12 mouse cellular contexts compared by ENCODE assay signal in the genomic region with DNA sequence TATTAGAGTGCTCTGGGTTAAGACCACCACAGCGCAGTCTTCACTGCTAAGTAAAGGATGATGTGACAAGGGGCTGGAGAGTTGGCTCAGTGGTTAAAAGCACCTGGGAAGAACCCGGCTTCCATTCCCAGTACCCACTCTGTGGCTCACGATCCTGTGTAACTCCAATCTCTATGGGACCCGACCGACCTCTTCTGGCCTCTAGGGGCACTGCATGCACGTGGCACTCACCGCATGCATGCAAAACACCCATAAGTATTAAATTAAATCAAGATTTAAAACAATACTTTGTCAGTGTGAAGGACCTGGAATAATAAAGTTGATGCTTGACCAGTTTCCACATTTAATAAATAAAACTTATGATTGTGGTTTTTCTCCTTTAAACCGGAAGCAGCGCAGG.
DNase-seq lines count a peak whose midpoint lies in the region; ATAC-seq and TF ChIP-seq lines count a peak whose summit lies in the region.
"Had no signal": no experiment of that assay in that cellular context is flagged by ENCODE, and none has a peak within 500 bp of the region (broad histone marks: within the 10 kb centered on the region; RNA-seq: fewer than 3 reads in every experiment).

No protein-coding gene starts in this region.

- WGBS in kidney, postnatal 0 days = 70% methylated on average over 9 of the region's 9 CpGs
- 63% methylated on average over 9 of the region's 9 CpGs for WGBS in thymus, adult 2 months
- 59% methylated on average over 9 of the region's 9 CpGs for WGBS in bone marrow, adult 2 months

- H3K9me3 ChIP-seq in kidney, postnatal 0 days (replicated peaks; ENCODE audit: low read length) = no peaks in the 10 kb centered on the region
- H3K9me3 ChIP-seq: embryonic facial prominence, embryonic 10.5 days; heart, embryonic 13.5 days had no signal

- no peak for DNase-seq in kidney, postnatal 0 days (ENCODE audit: low spot score)
- DNase-seq in kidney, postnatal 10 days = no peak
- DNase-seq in thymus, adult 2 months = peak; percentile 17
- no peak for DNase-seq in thymus, postnatal 0 days (ENCODE audit: low spot score)
- DNase-seq in urinary bladder, postnatal 10 days (ENCODE audit: low spot score) = no peak
- DNase-seq: layer of hippocampus, adult 9-11 months had no signal

- peaks cover 3% of the 10 kb centered on the region for H3K4me1 ChIP-seq in kidney, postnatal 0 days (replicated peaks; ENCODE audit: insufficient read depth, low read length)
- H3K4me1 ChIP-seq in thymus, adult 2 months (replicated peaks; ENCODE audit: control insufficient read depth, insufficient read depth, low read length) = peaks cover 2% of the 10 kb centered on the region; the same call in 1 of the 2 replicates
- no peaks in the 10 kb centered on the region; the same call in 1 of the 2 replicates for H3K4me1 ChIP-seq in bone marrow, adult 2 months (ENCODE audit: control insufficient read depth, insufficient read depth, low read length)

- H3K9ac ChIP-seq in kidney, postnatal 0 days (ENCODE audit: low read depth, low read length) = no peak overlapping the region
- H3K9ac ChIP-seq: heart, embryonic 13.5 days had no signal

- no peak for ATAC-seq in kidney, postnatal 0 days (replicated peaks; ENCODE audit: low FRiP score, low read depth)
- ATAC-seq in megakaryocyte, adult 5-6 weeks (ENCODE audit: poor library complexity, severe bottlenecking) = no peak
- ATAC-seq: forebrain, embryonic 16.5 days; hindbrain, embryonic 16.5 days had no signal

- no peak overlapping the region for H3K4me2 ChIP-seq in kidney, postnatal 0 days (ENCODE audit: low read length)
- H3K4me2 ChIP-seq: heart, embryonic 13.5 days had no signal

- H3K36me3 ChIP-seq in kidney, postnatal 0 days (ENCODE audit: insufficient read depth, low read length) = no peaks in the 10 kb centered on the region
- no peaks in the 10 kb centered on the region for H3K36me3 ChIP-seq in thymus, adult 2 months (ENCODE audit: control insufficient read depth, insufficient read depth, low read length)
- H3K36me3 ChIP-seq: embryonic facial prominence, embryonic 10.5 days; heart, embryonic 13.5 days had no signal

- H3K27ac ChIP-seq in kidney, postnatal 0 days = no peak overlapping the region
- H3K27ac ChIP-seq in thymus, adult 2 months (ENCODE audit: control insufficient read depth, insufficient read depth, low read length) = no peak overlapping the region
- no peak overlapping the region for H3K27ac ChIP-seq in bone marrow, adult 2 months (ENCODE audit: control insufficient read depth, insufficient read depth, low read depth, low read length, poor library complexity)
- H3K27ac ChIP-seq: embryonic facial prominence, embryonic 10.5 days; heart, embryonic 13.5 days had no signal

- H3K4me3 ChIP-seq in kidney, postnatal 0 days (replicated peaks; ENCODE audit: low read depth, low read length) = no peak overlapping the region
- no peak overlapping the region for H3K4me3 ChIP-seq in thymus, adult 2 months (ENCODE audit: control insufficient read depth, insufficient read depth, low read length)
- no peak overlapping the region for H3K4me3 ChIP-seq in bone marrow, adult 2 months (replicated peaks; ENCODE audit: control insufficient read depth, low read depth, low read length)
- H3K4me3 ChIP-seq: embryonic facial prominence, embryonic 10.5 days; heart, embryonic 13.5 days had no signal

- peak; percentile 62 for TF ChIP-seq CTCF in kidney, postnatal 0 days (IDR thresholded peaks at IDR 0.05; ENCODE audit: low read depth)
- TF ChIP-seq CTCF in thymus, adult 2 months (IDR thresholded peaks at IDR 0.05; ENCODE audit: borderline replicate concordance, control insufficient read depth, extremely low read depth, insufficient read depth, low read length, poor library complexity) = no peak
- peak; percentile 54 for TF ChIP-seq CTCF in bone marrow, adult 2 months (IDR thresholded peaks at IDR 0.05; ENCODE audit: control insufficient read depth, insufficient read depth, low read length)

- no peak for TF ChIP-seq POLR2A in thymus, adult 2 months (IDR thresholded peaks at IDR 0.05; ENCODE audit: control insufficient read depth, extremely low read depth, insufficient read depth, low read length, poor library complexity)
- no peak for TF ChIP-seq POLR2A in bone marrow, adult 2 months (IDR thresholded peaks at IDR 0.05; ENCODE audit: borderline replicate concordance, control insufficient read depth, low read depth, low read length)

- no peaks in the 10 kb centered on the region for H3K27me3 ChIP-seq in kidney, postnatal 0 days (ENCODE audit: insufficient read depth, low read length)
- no peaks in the 10 kb centered on the region for H3K27me3 ChIP-seq in thymus, adult 2 months (ENCODE audit: control insufficient read depth, insufficient read depth, low read length)
